Mouse (Mus musculus): ENCODE measurements around the gene Pacsin2. TPM values are rescaled to one million over a fixed set of nuclear protein-coding genes. Genes with fewer than 3 reads are reported as not detected.

The Pacsin2 gene
- polyA plus RNA-seq, 1 experiment: 62.0 TPM

DNA sequence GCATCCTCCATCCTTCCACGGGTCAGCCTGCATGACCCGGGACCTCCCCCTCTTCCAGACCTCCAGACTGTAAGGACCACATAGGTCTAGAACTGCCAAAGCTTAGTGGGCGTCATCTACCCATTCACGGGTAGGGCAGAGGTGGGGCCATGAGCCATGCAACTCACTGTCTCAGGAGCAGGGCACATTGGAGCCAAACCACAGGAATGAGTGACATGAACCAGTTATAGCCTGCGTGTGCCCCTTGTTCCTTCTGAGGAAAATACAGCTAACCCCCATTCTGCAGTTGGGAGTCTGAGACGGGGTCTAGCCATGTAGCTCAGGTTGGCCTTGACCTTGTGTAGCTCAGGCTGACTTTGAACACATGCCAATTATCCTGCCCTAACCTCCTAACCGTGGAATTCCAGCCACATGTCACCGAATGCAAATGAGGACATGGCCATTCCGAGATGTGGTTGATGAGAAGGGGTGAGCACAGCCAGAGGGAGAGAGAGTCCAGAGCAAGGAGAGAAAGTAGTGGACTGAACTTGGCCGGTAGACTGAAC is 16.9 kb upstream of the Pacsin2 start:
- TF ChIP-seq POLR2A (IDR thresholded peaks at IDR 0.05; ENCODE audit: low read depth, low read length) (no peak), CTCF (IDR thresholded peaks at IDR 0.05; ENCODE audit: borderline replicate concordance, insufficient read depth, low read length) (no peak)
- no peak overlapping the region for H3K4me3 ChIP-seq (ENCODE audit: insufficient read depth, low read length)
- H3K27ac ChIP-seq (ENCODE audit: insufficient read depth, low read length): no peak overlapping the region
- H3K4me1 ChIP-seq (ENCODE audit: control insufficient read depth, insufficient read depth, low read length): no peaks in the 10 kb centered on the region

DNA sequence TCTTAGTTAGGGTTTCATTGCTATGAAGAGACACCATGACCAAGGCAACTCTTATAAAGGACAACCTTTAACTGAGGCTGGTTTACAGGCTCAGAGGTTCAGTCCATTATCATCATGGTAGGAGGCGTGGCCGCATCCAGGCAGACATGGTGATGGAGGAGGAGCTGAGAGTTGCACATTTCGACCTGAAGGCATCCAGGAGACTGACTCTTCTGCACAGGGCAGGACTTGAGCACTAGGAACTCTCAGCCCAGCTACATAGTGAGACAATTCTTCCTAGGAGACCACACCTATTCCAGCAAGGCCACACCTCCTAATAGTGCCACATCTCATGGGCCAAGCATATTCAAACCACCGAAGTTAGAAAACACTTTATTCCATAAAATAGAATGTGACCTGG is 15.4 kb upstream of the Pacsin2 start:
- H3K4me3 ChIP-seq (ENCODE audit: insufficient read depth, low read length): no peak overlapping the region
- TF ChIP-seq POLR2A (IDR thresholded peaks at IDR 0.05; ENCODE audit: low read depth, low read length): no peak
- TF ChIP-seq CTCF (IDR thresholded peaks at IDR 0.05; ENCODE audit: borderline replicate concordance, insufficient read depth, low read length): no peak
- no peaks in the 10 kb centered on the region for H3K4me1 ChIP-seq (ENCODE audit: control insufficient read depth, insufficient read depth, low read length)
- H3K27ac ChIP-seq (ENCODE audit: insufficient read depth, low read length): no peak overlapping the region

DNA sequence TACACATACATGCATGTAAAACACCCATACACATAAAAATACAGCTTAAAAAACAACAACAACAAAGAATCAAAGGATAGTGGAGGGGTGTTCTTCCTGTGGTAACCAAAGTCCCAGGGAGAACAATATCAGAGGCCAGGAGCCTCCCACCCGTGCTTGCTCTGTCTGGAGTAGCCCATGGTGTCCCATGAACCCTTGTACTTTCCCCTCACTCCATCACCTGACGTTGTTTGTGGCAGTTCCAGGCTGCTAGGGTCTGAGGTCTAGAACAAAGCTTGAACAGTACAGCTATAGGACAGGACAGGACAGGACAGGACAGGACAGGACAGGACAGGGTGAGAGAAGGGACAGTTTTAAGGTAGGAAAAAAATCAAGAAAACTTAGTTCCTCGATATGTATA is 13.7 kb upstream of the Pacsin2 start:
- Histone ChIP-seq H3K4me1 (ENCODE audit: control insufficient read depth, insufficient read depth, low read length) (peaks cover 11% of the 10 kb centered on the region), H3K27ac (ENCODE audit: insufficient read depth, low read length) (no peak overlapping the region), H3K4me3 (ENCODE audit: insufficient read depth, low read length) (no peak overlapping the region)
- TF ChIP-seq POLR2A (IDR thresholded peaks at IDR 0.05; ENCODE audit: low read depth, low read length) (no peak), CTCF (IDR thresholded peaks at IDR 0.05; ENCODE audit: borderline replicate concordance, insufficient read depth, low read length) (no peak)

- Histone ChIP-seq H3K4me1 (ENCODE audit: control insufficient read depth, insufficient read depth, low read length) (peaks cover 11% of the 10 kb centered on the region), H3K27ac (ENCODE audit: insufficient read depth, low read length) (no peak overlapping the region), H3K4me3 (ENCODE audit: insufficient read depth, low read length) (no peak overlapping the region)
- no peak for TF ChIP-seq POLR2A (IDR thresholded peaks at IDR 0.05; ENCODE audit: low read depth, low read length)
- TF ChIP-seq CTCF (IDR thresholded peaks at IDR 0.05; ENCODE audit: borderline replicate concordance, insufficient read depth, low read length): no peak
Observed at GRCm38 (mm10) chr15:83476593-83477273, 12.3 kb upstream of the Pacsin2 start.

GRCm38 (mm10) chr15:83474466-83474836 is 10.0 kb upstream of the Pacsin2 start:
- H3K4me1 ChIP-seq (ENCODE audit: control insufficient read depth, insufficient read depth, low read length): peaks cover 11% of the 10 kb centered on the region
- no peak overlapping the region for H3K4me3 ChIP-seq (ENCODE audit: insufficient read depth, low read length)
- TF ChIP-seq POLR2A (IDR thresholded peaks at IDR 0.05; ENCODE audit: low read depth, low read length): no peak
- H3K27ac ChIP-seq (ENCODE audit: insufficient read depth, low read length): peak overlapping the region; percentile 32; the same call in 1 of the 2 replicates

DNA sequence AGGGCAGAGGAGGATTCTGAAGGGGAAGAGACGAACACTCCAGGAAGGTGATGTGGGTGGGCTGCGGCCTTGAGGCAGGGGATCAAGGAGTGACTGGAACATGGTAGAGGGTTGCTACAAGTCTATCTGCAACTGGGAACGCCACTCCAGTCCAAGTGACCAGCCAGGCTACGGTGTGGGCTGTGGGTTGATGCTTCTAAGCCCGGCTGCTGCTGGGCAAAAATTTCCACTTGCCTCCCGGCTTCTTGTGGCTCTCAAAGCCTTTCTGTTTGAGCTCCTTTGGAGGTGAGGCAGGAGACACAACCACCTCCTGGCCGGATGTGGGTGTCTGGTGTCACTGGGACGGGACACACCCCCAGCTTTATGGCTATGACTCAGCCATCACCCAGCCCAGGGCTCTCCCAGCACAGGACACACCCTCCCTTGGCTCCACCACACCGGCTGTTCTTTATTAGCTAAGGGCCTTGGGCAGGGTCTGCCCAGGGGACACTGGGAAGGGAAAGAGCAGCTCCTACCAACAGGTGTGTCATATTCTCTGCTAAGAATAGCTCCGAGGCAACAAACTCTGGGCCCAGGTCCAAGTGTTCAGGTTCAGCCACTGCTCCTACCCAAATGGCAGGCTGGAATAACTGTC is 9.5 kb upstream of the Pacsin2 start:
- peaks cover 11% of the 10 kb centered on the region for H3K4me1 ChIP-seq (ENCODE audit: control insufficient read depth, insufficient read depth, low read length)
- TF ChIP-seq POLR2A (IDR thresholded peaks at IDR 0.05; ENCODE audit: low read depth, low read length) (no peak), CTCF (IDR thresholded peaks at IDR 0.05; ENCODE audit: borderline replicate concordance, insufficient read depth, low read length) (no peak)
- H3K4me3 ChIP-seq (ENCODE audit: insufficient read depth, low read length): no peak overlapping the region
- peak overlapping the region; percentile 46 for H3K27ac ChIP-seq (ENCODE audit: insufficient read depth, low read length)

DNA sequence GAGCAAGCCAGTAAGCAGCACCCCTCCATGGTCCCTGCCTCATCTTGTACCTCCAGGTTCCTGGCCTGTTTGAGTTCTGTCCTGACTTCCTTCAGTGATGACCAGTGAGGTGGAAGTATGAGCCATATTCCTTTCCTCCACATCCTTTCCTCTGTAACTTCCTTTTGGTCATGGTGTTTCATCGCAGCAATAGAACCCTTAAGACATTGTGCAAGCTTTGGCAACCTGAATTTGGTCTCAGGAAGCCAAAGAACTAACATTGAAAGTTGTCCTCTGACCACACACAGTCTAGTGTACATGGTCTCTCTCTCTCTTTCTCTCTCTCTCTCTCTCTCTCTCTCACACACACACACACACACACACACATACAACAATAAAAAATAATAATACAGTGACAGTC is 8.8 kb upstream of the Pacsin2 start:
- TF ChIP-seq CTCF (IDR thresholded peaks at IDR 0.05; ENCODE audit: borderline replicate concordance, insufficient read depth, low read length): no peak
- TF ChIP-seq POLR2A (IDR thresholded peaks at IDR 0.05; ENCODE audit: low read depth, low read length): no peak
- Histone ChIP-seq H3K4me3 (ENCODE audit: insufficient read depth, low read length) (no peak overlapping the region), H3K27ac (ENCODE audit: insufficient read depth, low read length) (peak overlapping the region; percentile 46), H3K4me1 (ENCODE audit: control insufficient read depth, insufficient read depth, low read length) (peaks cover 11% of the 10 kb centered on the region)

DNA sequence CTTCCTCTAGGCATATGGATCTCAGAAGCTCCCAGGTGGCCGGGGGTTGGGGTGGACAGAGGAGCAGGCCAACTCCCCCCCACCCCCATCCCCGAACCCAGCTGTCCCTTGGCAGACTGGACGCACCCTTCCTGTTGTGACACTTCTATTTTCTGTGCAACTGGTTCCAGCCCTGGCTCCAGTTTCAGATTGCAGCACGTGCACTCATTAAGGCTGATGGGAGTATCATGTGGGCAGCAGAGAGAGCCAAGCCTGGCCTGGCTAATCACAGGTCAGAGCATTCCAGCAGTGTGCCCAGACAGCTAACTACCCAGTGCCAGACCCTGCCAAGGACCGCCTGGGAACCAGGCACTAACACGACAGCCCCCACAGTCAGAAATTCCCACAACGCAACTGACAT is 7.1 kb upstream of the Pacsin2 start:
- TF ChIP-seq CTCF (IDR thresholded peaks at IDR 0.05; ENCODE audit: borderline replicate concordance, insufficient read depth, low read length): no peak
- no peak for TF ChIP-seq POLR2A (IDR thresholded peaks at IDR 0.05; ENCODE audit: low read depth, low read length)

GRCm38 (mm10) chr15:83470443-83470842 is 6.0 kb upstream of the Pacsin2 start:
- Histone ChIP-seq H3K4me3 (ENCODE audit: insufficient read depth, low read length) (no peak overlapping the region), H3K4me1 (ENCODE audit: control insufficient read depth, insufficient read depth, low read length) (peaks cover 11% of the 10 kb centered on the region), H3K27ac (ENCODE audit: insufficient read depth, low read length) (no peak overlapping the region)
- TF ChIP-seq POLR2A (IDR thresholded peaks at IDR 0.05; ENCODE audit: low read depth, low read length): no peak
- no peak for TF ChIP-seq CTCF (IDR thresholded peaks at IDR 0.05; ENCODE audit: borderline replicate concordance, insufficient read depth, low read length)

More for the DNA sequence above, 7.1 kb upstream of the Pacsin2 start:
- Histone ChIP-seq H3K4me1 (ENCODE audit: control insufficient read depth, insufficient read depth, low read length) (peaks cover 11% of the 10 kb centered on the region), H3K4me3 (ENCODE audit: insufficient read depth, low read length) (no peak overlapping the region), H3K27ac (ENCODE audit: insufficient read depth, low read length) (no peak overlapping the region)

- no peak overlapping the region for H3K27ac ChIP-seq (ENCODE audit: insufficient read depth, low read length)
- peaks cover 7% of the 10 kb centered on the region for H3K4me1 ChIP-seq (ENCODE audit: control insufficient read depth, insufficient read depth, low read length)
- TF ChIP-seq CTCF (IDR thresholded peaks at IDR 0.05; ENCODE audit: borderline replicate concordance, insufficient read depth, low read length) (no peak), POLR2A (IDR thresholded peaks at IDR 0.05; ENCODE audit: low read depth, low read length) (no peak)
- no peak overlapping the region for H3K4me3 ChIP-seq (ENCODE audit: insufficient read depth, low read length)
Observed at GRCm38 (mm10) chr15:83469279-83469821, 4.9 kb upstream of the Pacsin2 start.

Measured in embryonic fibroblast, embryonic 13.5 days (primary cell).